Mouse (Mus musculus): ENCODE data around the gene Mageb16. TPM values are rescaled to one million over a fixed set of nuclear protein-coding genes. Genes with fewer than 3 reads are reported as not detected.

Gene Mageb16
- polyA plus RNA-seq (2012; ENCODE audit: low replicate concordance): not detected in 2 replicates

GRCm38 (mm10) chrX:79671411-79671810, at the start of gene Mageb16:
Gene Mageb16 (minus strand): TSS chrX:79671435.

Other genes starting within 250 kb of the Mageb16 start
- gene Gm7173, start 154.2 kb downstream of the Mageb16 start, polyA plus RNA-seq (2012; ENCODE audit: low replicate concordance): not detected in 2 replicates